Mouse (Mus musculus): ENCODE measurements around the gene Fip1l1. TPM values are rescaled to one million over a fixed set of nuclear protein-coding genes. Genes with fewer than 3 reads are reported as not detected.

Gene Fip1l1
- polyA plus RNA-seq, 1 experiment from 2014 or later = 72.2 TPM

GRCm38 (mm10) chr5:74618573-74619059 lies 83.4 kb downstream of the Fip1l1 start:
- no peak overlapping the region for H3K27ac ChIP-seq (replicated peaks)
- no peak overlapping the region for H3K4me3 ChIP-seq
- WGBS = 70% methylated on average over 3 of the region's 3 CpGs
- no peak for ATAC-seq (ENCODE audit: low FRiP score, low read depth)
- H3K36me3 ChIP-seq = no peaks in the 10 kb centered on the region
- H3K4me2 ChIP-seq = no peak overlapping the region
- no peak overlapping the region for H3K9ac ChIP-seq
- H3K27me3 ChIP-seq = no peaks in the 10 kb centered on the region
- H3K4me1 ChIP-seq (replicated peaks) = no peaks in the 10 kb centered on the region
- H3K9me3 ChIP-seq = no peaks in the 10 kb centered on the region

- no peak overlapping the region for H3K4me2 ChIP-seq
- no peaks in the 10 kb centered on the region for H3K9me3 ChIP-seq
- no peaks in the 10 kb centered on the region for H3K4me1 ChIP-seq (replicated peaks)
- H3K27me3 ChIP-seq = no peaks in the 10 kb centered on the region
- WGBS = 52% methylated on average over 7 of the region's 7 CpGs
- no peak for ATAC-seq (ENCODE audit: low FRiP score, low read depth)
- H3K4me3 ChIP-seq = no peak overlapping the region
- H3K36me3 ChIP-seq = no peaks in the 10 kb centered on the region
- no peak overlapping the region for H3K9ac ChIP-seq
- no peak overlapping the region for H3K27ac ChIP-seq (replicated peaks)
Measured at GRCm38 (mm10) chr5:74621691-74622470, 86.6 kb downstream of the Fip1l1 start.

GRCm38 (mm10) chr5:74623316-74624000 lies 88.2 kb downstream of the Fip1l1 start:
- Histone ChIP-seq H3K27ac (replicated peaks) (no peak overlapping the region), H3K4me1 (replicated peaks) (no peaks in the 10 kb centered on the region), H3K4me2 (no peak overlapping the region), H3K9me3 (no peaks in the 10 kb centered on the region), H3K36me3 (no peaks in the 10 kb centered on the region), H3K27me3 (no peaks in the 10 kb centered on the region), H3K9ac (no peak overlapping the region), H3K4me3 (no peak overlapping the region)
- ATAC-seq (ENCODE audit: low FRiP score, low read depth) = no peak
- 87% methylated on average over 14 of the region's 14 CpGs for WGBS

GRCm38 (mm10) chr5:74624385-74624784 lies 89.1 kb downstream of the Fip1l1 start:
- no peak; the same call in 1 of the 2 replicates for ATAC-seq (ENCODE audit: low FRiP score, low read depth)
- Histone ChIP-seq H3K4me1 (replicated peaks) (no peaks in the 10 kb centered on the region), H3K4me3 (no peak overlapping the region), H3K4me2 (no peak overlapping the region), H3K9me3 (no peaks in the 10 kb centered on the region), H3K36me3 (no peaks in the 10 kb centered on the region), H3K9ac (no peak overlapping the region), H3K27ac (replicated peaks) (no peak overlapping the region), H3K27me3 (no peaks in the 10 kb centered on the region)
- WGBS = 73% methylated on average over 5 of the region's 5 CpGs

DNA sequence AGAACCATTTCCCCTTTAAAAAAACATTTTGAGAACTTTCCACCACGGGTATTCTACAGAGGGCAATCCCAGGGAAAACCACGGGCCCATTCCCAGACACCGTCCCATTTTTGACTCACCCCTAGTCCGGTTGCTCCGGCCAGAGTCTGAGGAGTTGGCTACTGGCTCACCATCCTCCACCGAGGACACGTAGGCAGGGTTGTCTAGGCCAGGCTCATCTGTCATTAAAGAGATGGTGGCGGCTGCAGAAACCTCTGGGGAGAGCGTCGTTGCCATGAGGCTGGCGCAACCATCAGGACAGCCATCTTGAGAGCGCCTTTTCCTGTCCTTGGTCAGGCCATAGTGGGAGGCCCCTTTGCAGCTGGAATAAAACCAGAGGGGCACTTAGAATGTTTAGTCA lies 92.8 kb downstream of the Fip1l1 start:
- no peak for ATAC-seq (ENCODE audit: low FRiP score, low read depth)
- WGBS = 91% methylated on average over 12 of the region's 12 CpGs
- Histone ChIP-seq H3K27me3 (no peaks in the 10 kb centered on the region), H3K36me3 (no peaks in the 10 kb centered on the region), H3K4me2 (no peak overlapping the region), H3K27ac (replicated peaks) (no peak overlapping the region), H3K4me3 (no peak overlapping the region), H3K4me1 (replicated peaks) (0 out of 2 replicates have a peak, but pooled peaks cover 3% of the 10 kb centered on the region), H3K9ac (no peak overlapping the region), H3K9me3 (no peaks in the 10 kb centered on the region)

- Histone ChIP-seq H3K4me3 (no peak overlapping the region), H3K27ac (replicated peaks) (peak overlapping the region; percentile 56; the same call in 1 of the 2 replicates), H3K9ac (no peak overlapping the region), H3K4me1 (replicated peaks) (0 out of 2 replicates have a peak, but pooled peaks cover 11% of the 10 kb centered on the region), H3K27me3 (no peaks in the 10 kb centered on the region), H3K9me3 (no peaks in the 10 kb centered on the region), H3K4me2 (no peak overlapping the region), H3K36me3 (no peaks in the 10 kb centered on the region)
- no peak for ATAC-seq (ENCODE audit: low FRiP score, low read depth)
- WGBS = 54% methylated on average over 17 of the region's 17 CpGs
Measured at GRCm38 (mm10) chr5:74632369-74633114, 97.3 kb downstream of the Fip1l1 start.

DNA sequence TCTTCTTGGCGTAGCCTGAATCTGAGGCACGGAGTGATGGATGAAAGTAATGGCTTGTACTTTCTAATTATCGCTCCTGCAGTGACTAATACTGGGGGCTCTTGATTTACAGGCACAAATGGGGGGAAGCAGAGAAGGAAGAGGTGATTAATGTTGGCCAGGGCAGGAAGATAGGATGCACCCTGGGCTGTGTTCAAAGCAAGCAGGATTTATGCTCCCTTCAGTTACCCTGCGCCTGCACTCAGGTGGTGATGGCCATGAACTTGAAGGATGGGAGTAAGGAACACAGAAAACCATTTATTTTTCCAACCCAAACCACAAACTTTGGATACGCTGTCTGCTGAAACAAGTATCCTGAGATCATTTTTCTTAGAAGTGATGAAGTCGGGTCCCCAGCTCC lies 98.2 kb downstream of the Fip1l1 start:
- no peak overlapping the region for H3K9ac ChIP-seq
- H3K36me3 ChIP-seq = no peaks in the 10 kb centered on the region
- no peak overlapping the region for H3K4me3 ChIP-seq
- no peak overlapping the region for H3K27ac ChIP-seq (replicated peaks)
- 0 out of 2 replicates have a peak, but pooled peaks cover 11% of the 10 kb centered on the region for H3K4me1 ChIP-seq (replicated peaks)
- no peaks in the 10 kb centered on the region for H3K9me3 ChIP-seq
- no peak overlapping the region for H3K4me2 ChIP-seq
- no peaks in the 10 kb centered on the region for H3K27me3 ChIP-seq
- 77% methylated on average over 6 of the region's 6 CpGs for WGBS
- no peak for ATAC-seq (ENCODE audit: low FRiP score, low read depth)

DNA sequence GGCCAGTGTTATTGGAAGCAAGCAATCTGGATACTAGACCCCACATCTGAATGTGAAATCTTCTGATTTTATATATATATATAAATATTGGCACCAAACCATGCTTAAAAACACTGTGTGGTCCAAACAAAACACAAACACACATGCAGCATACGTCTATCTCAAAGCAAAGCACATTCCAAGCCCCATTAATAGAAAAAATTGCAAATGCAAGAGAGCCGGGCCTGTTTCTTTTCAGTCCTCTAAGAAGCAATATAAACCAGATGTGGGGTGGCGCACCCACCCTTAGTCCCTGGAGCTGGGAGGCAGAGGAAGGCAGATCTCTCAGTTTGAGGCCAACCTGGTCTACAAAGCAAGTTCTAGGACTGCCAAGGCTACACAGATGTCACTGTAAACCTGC lies 99.1 kb downstream of the Fip1l1 start:
- no peaks in the 10 kb centered on the region for H3K36me3 ChIP-seq
- H3K27ac ChIP-seq (replicated peaks) = no peak overlapping the region
- H3K4me2 ChIP-seq = no peak overlapping the region
- H3K9me3 ChIP-seq = no peaks in the 10 kb centered on the region
- H3K4me3 ChIP-seq = no peak overlapping the region
- WGBS = 82% methylated on average over 3 of the region's 3 CpGs
- no peak for ATAC-seq (ENCODE audit: low FRiP score, low read depth)
- H3K9ac ChIP-seq = no peak overlapping the region
- H3K27me3 ChIP-seq = no peaks in the 10 kb centered on the region
- 0 out of 2 replicates have a peak, but pooled peaks cover 11% of the 10 kb centered on the region for H3K4me1 ChIP-seq (replicated peaks)

GRCm38 (mm10) chr5:74639516-74639915 lies 104.3 kb downstream of the Fip1l1 start:
- Histone ChIP-seq H3K27ac (replicated peaks) (no peak overlapping the region), H3K9ac (no peak overlapping the region), H3K27me3 (no peaks in the 10 kb centered on the region), H3K4me2 (no peak overlapping the region), H3K9me3 (no peaks in the 10 kb centered on the region), H3K4me3 (no peak overlapping the region), H3K36me3 (no peaks in the 10 kb centered on the region), H3K4me1 (replicated peaks) (no peaks in the 10 kb centered on the region)
- no peak for ATAC-seq (ENCODE audit: low FRiP score, low read depth)
- WGBS = 87% methylated on average over 6 of the region's 6 CpGs

- no peak for ATAC-seq (ENCODE audit: low FRiP score, low read depth)
- WGBS = 86% methylated on average over 4 of the region's 4 CpGs
- Histone ChIP-seq H3K9ac (no peak overlapping the region), H3K9me3 (no peaks in the 10 kb centered on the region), H3K4me3 (no peak overlapping the region), H3K36me3 (no peaks in the 10 kb centered on the region), H3K4me1 (replicated peaks) (no peaks in the 10 kb centered on the region), H3K27me3 (no peaks in the 10 kb centered on the region), H3K27ac (replicated peaks) (no peak overlapping the region), H3K4me2 (no peak overlapping the region)
Measured at GRCm38 (mm10) chr5:74640504-74640903, 105.3 kb downstream of the Fip1l1 start.

DNA sequence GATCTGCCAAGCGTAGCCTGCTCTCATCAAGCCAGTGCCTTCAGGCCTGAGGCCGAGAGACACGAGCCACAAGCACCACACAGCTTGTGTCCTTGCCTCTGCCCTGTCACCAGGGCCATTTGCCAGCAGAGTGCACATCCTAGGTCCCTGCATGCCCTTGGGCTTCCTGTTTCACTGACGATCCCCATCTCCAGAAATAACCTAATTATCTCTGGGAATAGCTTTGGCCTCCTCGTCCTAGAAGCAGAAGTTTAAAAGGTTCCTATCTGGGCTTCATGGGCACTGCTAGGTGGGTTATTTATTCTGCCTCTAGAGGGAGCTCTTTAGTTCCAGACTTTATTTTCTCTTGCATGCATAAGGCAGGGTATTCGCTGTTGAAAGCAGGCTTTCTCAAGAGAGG lies 105.8 kb downstream of the Fip1l1 start:
- Histone ChIP-seq H3K36me3 (no peaks in the 10 kb centered on the region), H3K4me1 (replicated peaks) (no peaks in the 10 kb centered on the region), H3K9ac (no peak overlapping the region), H3K27me3 (no peaks in the 10 kb centered on the region), H3K4me2 (no peak overlapping the region), H3K27ac (replicated peaks) (no peak overlapping the region), H3K4me3 (no peak overlapping the region), H3K9me3 (no peaks in the 10 kb centered on the region)
- ATAC-seq (ENCODE audit: low FRiP score, low read depth) = no peak
- 57% methylated on average over 6 of the region's 6 CpGs for WGBS

- H3K4me3 ChIP-seq = no peak overlapping the region
- ATAC-seq (ENCODE audit: low FRiP score, low read depth) = no peak
- no peaks in the 10 kb centered on the region for H3K4me1 ChIP-seq (replicated peaks)
- no peak overlapping the region for H3K9ac ChIP-seq
- H3K9me3 ChIP-seq = no peaks in the 10 kb centered on the region
- no peak overlapping the region for H3K27ac ChIP-seq (replicated peaks)
- H3K4me2 ChIP-seq = no peak overlapping the region
- H3K27me3 ChIP-seq = no peaks in the 10 kb centered on the region
- H3K36me3 ChIP-seq = no peaks in the 10 kb centered on the region
- WGBS = 84% methylated on average over 2 of the region's 2 CpGs
Measured at GRCm38 (mm10) chr5:74642291-74642690, 107.0 kb downstream of the Fip1l1 start.
